Mouse (Mus musculus) c-Kit-positive CD71-positive TER-119-positive erythroid progenitor cells, embryonic 14.5 days (primary cell): ENCODE data around the gene Asb8.

Experiments used
- DNase-seq: peaks from one replicate; pipeline ENCODE4 v3.0.0-alpha.2; 2013; ENCODE audit warnings: low spot score

Asb8 gene

GRCm38 (mm10) chr15:98155272-98155671 is 10.2 kb downstream of the Asb8 start:
- no peak for DNase-seq

DNA sequence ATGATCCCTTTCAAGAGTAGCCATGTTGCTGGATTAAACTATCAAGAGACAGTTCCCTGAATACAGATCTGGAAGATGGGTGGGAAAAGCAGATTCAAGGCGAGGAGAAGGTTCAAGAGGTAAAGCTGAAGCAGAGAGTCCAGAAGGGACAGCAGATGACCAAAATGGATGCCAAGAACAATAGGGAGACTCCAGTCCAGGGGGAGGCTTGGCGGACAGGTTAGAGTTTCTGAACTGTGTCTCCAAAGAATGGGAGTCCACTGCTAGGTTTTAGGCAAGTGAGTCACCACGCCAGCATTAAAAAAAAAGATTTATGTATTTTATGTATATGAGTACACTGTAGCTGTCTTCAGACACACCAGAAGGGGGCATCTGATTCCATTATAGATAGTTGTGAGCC is 10.8 kb downstream of the Asb8 start:
- DNase-seq, result no peak

GRCm38 (mm10) chr15:98154146-98154545 is 11.3 kb downstream of the Asb8 start:
- DNase-seq, result no peak

GRCm38 (mm10) chr15:98153625-98154024 is 11.8 kb downstream of the Asb8 start:
- peak; percentile 51 for DNase-seq

- no peak for DNase-seq
These were observed 12.5 kb downstream of the Asb8 start for GRCm38 (mm10) chr15:98152916-98153315.

DNA sequence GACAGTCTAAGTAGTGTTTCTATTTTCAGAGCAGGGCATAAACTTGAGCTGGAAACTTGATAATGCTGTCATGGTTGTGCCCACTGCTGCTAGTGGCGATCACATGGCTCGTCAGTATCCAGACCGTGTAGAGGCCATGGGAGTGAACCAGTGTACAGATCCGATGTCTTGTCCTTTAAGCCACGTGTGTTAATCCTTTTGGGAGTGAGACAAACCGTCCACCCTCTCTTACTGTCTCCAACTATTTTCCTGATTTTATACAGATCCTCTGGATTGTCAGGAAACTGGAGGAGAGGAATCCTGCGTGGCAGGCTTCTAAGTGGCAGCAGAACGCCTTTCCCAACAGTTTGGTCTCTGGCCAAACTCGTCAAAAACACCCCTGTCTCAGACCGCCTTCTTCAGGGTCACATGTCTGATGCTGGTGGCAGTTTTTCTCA is 16.2 kb downstream of the Asb8 start:
- DNase-seq, result no peak

GRCm38 (mm10) chr15:98148356-98148755 is 17.1 kb downstream of the Asb8 start:
- DNase-seq, result no peak

GRCm38 (mm10) chr15:98145559-98146181 is 19.8 kb downstream of the Asb8 start:
- DNase-seq, result peak; percentile 85

- peak; percentile 17 for DNase-seq
These were observed 20.4 kb downstream of the Asb8 start for GRCm38 (mm10) chr15:98144861-98145507.

GRCm38 (mm10) chr15:98142515-98142914 is 22.9 kb downstream of the Asb8 start:
- DNase-seq, result no peak

- no peak for DNase-seq
These were observed 24.6 kb downstream of the Asb8 start for GRCm38 (mm10) chr15:98140809-98141208.

DNA sequence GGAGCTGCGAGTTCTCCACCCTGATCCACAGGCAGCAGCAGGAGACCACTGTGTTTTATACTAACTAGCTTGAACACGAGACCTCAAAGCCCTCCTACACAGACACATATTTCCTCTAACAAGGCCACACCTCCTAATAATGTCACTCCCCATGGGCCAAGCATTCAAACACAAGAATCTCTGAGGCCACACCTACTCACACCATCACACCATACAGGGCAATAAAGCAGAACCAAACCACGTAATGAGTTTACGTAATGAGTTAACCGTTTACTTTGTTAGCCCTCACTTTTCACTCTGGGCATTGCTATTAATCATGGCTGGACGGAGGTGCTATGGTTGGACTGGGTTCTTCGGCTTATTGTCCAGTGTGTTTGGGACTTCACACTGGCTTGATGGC is 25.7 kb downstream of the Asb8 start:
- DNase-seq, result no peak

GRCm38 (mm10) chr15:98136871-98137270 is 28.6 kb downstream of the Asb8 start:
- no peak for DNase-seq

- no peak for DNase-seq
These were observed 29.8 kb downstream of the Asb8 start for GRCm38 (mm10) chr15:98135671-98136070.

- no peak for DNase-seq
These were observed 30.8 kb downstream of the Asb8 start for GRCm38 (mm10) chr15:98134666-98135065.

GRCm38 (mm10) chr15:98134034-98134433 is 31.4 kb downstream of the Asb8 start:
- no peak for DNase-seq

- no peak for DNase-seq
These were observed 32.0 kb downstream of the Asb8 start for GRCm38 (mm10) chr15:98133471-98133870.

GRCm38 (mm10) chr15:98131942-98132655 is 33.3 kb downstream of the Asb8 start:
- DNase-seq, result no peak

DNA sequence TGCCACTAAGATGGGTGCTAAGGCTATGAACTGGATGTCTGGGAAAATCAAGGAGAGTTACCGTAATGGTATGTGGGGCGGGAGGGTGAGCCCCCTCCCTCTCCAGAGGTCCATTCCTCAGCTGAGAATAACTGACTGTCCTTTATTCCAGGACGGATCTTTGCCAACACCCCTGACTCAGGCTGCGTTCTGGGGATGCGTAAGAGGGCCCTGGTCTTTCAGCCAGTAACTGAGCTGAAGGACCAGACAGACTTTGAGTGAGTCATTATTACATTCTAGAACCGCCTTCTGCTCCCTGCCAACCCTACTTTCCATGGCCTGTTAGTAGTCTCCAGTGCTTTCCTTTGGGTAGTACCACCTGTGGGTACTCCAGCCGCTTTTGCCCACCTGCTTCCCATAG is 34.0 kb downstream of the Asb8 start:
- no peak for DNase-seq

DNA sequence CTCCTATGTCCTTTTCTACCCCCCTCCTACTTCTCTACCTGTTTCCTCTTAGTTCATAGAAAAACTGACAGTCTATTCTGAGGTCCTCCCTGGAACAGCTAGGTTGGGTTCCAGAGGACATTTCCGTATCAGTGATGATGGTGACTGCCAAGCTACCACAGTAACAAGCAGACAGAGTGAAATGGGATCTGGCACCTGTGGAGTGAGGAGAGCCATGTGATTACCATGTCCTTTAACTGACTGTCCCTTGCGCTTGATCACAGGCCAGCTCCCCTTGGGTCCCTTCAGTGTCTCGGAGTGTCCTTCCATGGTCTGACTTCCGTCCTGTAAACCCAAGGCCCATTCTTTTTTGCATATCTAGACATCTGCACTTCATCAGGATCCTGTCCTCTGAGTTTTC is 34.4 kb downstream of the Asb8 start:
- DNase-seq, result no peak

DNA sequence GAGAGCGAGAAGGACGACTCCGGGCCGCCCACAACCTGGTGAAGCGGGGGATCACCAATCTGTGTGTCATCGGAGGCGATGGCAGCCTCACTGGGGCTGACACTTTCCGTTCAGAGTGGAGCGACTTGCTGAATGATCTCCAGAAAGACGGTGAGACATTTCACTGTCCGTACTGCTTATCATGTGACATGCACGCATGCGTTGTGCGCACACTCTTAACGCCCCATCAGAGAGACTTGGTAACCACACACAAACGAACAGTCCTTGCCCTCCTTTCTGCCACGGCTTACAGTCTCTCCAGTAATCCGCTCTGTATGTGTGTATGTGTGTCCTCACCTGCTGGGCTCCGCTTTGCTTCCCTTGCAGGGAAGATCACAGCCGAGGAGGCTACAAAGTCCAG is 44.6 kb downstream of the Asb8 start:
- no peak for DNase-seq

- DNase-seq, result no peak
These were observed 46.1 kb downstream of the Asb8 start for GRCm38 (mm10) chr15:98119363-98119762.

- peak; percentile 65 for DNase-seq
These were observed 49.1 kb downstream of the Asb8 start for GRCm38 (mm10) chr15:98116287-98116686.
